Mouse (Mus musculus): Measurements from ENCODE around the gene Hnrnpc. TPM values are rescaled to one million over a fixed set of nuclear protein-coding genes. Genes with fewer than 3 reads are reported as not detected.

Hnrnpc gene
- polyA plus RNA-seq, 1 experiment = 254 TPM

DNA sequence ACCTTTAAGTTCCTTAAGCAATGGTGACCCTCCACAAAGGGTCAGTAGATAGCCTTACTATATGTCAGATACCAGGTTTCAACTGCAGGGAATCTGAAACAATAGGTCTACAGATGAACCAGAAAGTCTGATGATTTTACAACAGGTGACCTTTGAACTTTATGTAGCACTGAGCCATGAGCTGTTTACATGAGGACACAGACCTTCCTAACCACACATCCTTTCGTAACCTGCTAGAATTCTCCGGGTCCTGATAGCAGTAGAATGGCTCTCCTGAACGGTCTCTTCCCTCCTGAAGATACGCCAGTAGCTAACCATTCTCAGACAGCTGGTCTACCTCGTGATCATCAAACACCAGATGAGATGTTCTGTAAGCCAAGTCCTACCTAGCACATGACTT lies 64.5 kb downstream of the Hnrnpc start:
- DNase-seq = no peak
- Histone ChIP-seq H3K4me1 (ENCODE audit: control insufficient read depth, insufficient read depth, low read length) (no peaks in the 10 kb centered on the region), H3K27me3 (ENCODE audit: control insufficient read depth, insufficient read depth, low read length) (no peaks in the 10 kb centered on the region; the same call in 1 of the 2 replicates), H3K27ac (ENCODE audit: insufficient read depth, low read length) (no peak overlapping the region), H3K4me3 (replicated peaks; ENCODE audit: insufficient read depth, low read depth, low read length) (no peak overlapping the region)
- 85% methylated on average over 5 of the region's 5 CpGs for WGBS
- TF ChIP-seq CTCF (IDR thresholded peaks at IDR 0.05; ENCODE audit: borderline replicate concordance, insufficient read depth, low read depth, low read length) = no peak
- TF ChIP-seq POLR2A (IDR thresholded peaks at IDR 0.05; ENCODE audit: borderline replicate concordance, insufficient read depth, low read length) = no peak

DNA sequence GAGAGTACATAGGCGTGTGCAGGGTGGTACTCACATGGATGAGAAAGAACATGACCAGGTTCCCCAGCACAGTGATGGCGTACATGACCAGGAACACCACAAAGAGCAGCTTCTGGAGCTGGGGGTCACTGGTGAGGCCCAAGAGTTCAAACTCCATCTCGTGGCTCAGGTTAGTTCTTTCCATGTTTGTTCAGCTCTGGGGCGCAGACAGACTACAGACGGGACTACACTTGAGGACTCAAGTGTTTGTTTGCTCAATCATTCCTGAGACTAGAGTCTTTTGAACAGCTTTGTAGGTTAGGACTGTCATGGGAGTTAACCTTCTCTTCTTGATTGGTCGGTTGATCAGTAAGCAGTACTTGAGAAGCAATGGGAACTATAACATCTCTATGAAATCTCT lies 67.9 kb downstream of the Hnrnpc start:
- Histone ChIP-seq H3K4me1 (ENCODE audit: control insufficient read depth, insufficient read depth, low read length) (no peaks in the 10 kb centered on the region), H3K4me3 (replicated peaks; ENCODE audit: insufficient read depth, low read depth, low read length) (no peak overlapping the region), H3K27me3 (ENCODE audit: control insufficient read depth, insufficient read depth, low read length) (no peaks in the 10 kb centered on the region; the same call in 1 of the 2 replicates), H3K27ac (ENCODE audit: insufficient read depth, low read length) (no peak overlapping the region)
- TF ChIP-seq POLR2A (IDR thresholded peaks at IDR 0.05; ENCODE audit: borderline replicate concordance, insufficient read depth, low read length) (no peak), CTCF (IDR thresholded peaks at IDR 0.05; ENCODE audit: borderline replicate concordance, insufficient read depth, low read depth, low read length) (no peak)
- no peak for DNase-seq
- WGBS = 91% methylated on average over 6 of the region's 6 CpGs

DNA sequence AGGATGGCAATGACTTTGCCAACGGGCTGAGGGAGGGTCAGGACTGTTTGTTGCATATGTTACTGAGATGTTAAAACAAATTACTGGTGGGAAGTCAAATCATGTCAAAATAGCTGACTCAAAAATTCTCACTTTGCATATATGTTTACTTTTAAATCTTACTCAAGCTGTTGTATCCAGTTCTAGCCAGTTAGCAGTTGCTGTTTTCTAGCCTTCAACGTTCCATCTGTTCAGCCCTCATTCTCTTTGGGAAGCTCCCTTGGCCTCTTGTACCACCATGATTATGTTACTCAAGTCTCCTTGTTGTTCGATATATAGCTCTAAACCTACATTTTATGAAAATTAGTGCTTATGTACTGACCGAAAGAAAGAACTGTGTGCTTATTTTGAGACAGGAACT lies 77.5 kb downstream of the Hnrnpc start:
- TF ChIP-seq CTCF (IDR thresholded peaks at IDR 0.05; ENCODE audit: borderline replicate concordance, insufficient read depth, low read depth, low read length) (no peak), POLR2A (IDR thresholded peaks at IDR 0.05; ENCODE audit: borderline replicate concordance, insufficient read depth, low read length) (no peak)
- DNase-seq = no peak
- no peak overlapping the region for H3K4me3 ChIP-seq (replicated peaks; ENCODE audit: insufficient read depth, low read depth, low read length)
- peaks cover 13% of the 10 kb centered on the region; the same call in 1 of the 2 replicates for H3K4me1 ChIP-seq (ENCODE audit: control insufficient read depth, insufficient read depth, low read length)
- H3K27ac ChIP-seq (ENCODE audit: insufficient read depth, low read length) = no peak overlapping the region
- WGBS = 89% methylated on average over 4 of the region's 4 CpGs
- H3K27me3 ChIP-seq (ENCODE audit: control insufficient read depth, insufficient read depth, low read length) = no peaks in the 10 kb centered on the region

DNA sequence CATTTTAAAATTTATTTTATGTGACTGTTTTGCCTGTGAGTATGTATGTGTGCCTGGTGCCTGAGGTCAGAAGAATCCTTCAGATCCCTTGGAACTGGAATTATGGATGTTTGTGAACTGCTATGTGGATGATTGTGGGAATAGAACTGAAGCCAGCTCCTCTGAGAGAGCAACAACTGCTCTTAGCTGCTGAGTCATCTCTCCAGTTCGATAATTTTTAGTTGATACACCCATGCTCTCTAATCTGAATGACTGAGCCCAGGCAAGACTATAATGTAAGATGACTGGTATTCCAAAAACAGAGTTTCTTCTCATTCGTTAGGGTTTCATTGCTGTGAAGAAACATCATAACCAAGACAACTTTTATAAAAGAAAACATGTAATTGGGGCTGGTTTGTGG lies 79.7 kb downstream of the Hnrnpc start:
- Histone ChIP-seq H3K27ac (ENCODE audit: insufficient read depth, low read length) (no peak overlapping the region), H3K4me3 (replicated peaks; ENCODE audit: insufficient read depth, low read depth, low read length) (no peak overlapping the region), H3K4me1 (ENCODE audit: control insufficient read depth, insufficient read depth, low read length) (peaks cover 16% of the 10 kb centered on the region; the same call in 1 of the 2 replicates), H3K27me3 (ENCODE audit: control insufficient read depth, insufficient read depth, low read length) (no peaks in the 10 kb centered on the region)
- 73% methylated on average over 2 of the region's 2 CpGs for WGBS
- no peak for DNase-seq
- TF ChIP-seq POLR2A (IDR thresholded peaks at IDR 0.05; ENCODE audit: borderline replicate concordance, insufficient read depth, low read length) = no peak
- TF ChIP-seq CTCF (IDR thresholded peaks at IDR 0.05; ENCODE audit: borderline replicate concordance, insufficient read depth, low read depth, low read length) = no peak

Other genes with a start within 250 kb of the Hnrnpc start
- 52.5 and 55.4 TPM in 2 replicates for gene Mettl17, start 219.2 kb downstream of the Hnrnpc start, polyA plus RNA-seq (2012; rRNA removed)
- 13.8 and 15.0 TPM in 2 replicates for gene Slc39a2, start 211.1 kb downstream of the Hnrnpc start, polyA plus RNA-seq (2012; rRNA removed)
- 997 and 1,033 TPM in 2 replicates for gene Ndrg2, start 189.9 kb downstream of the Hnrnpc start, polyA plus RNA-seq (2012; rRNA removed)
- not detected in 2 replicates for gene Tppp2, start 185.6 kb downstream of the Hnrnpc start, polyA plus RNA-seq (2012; rRNA removed)
- 0.10 TPM in 1 of 2 replicates, not detected in the other for gene Rnase13, start 181.3 kb downstream of the Hnrnpc start, polyA plus RNA-seq (2012; rRNA removed)
- 44.1 and 48.0 TPM in 2 replicates for gene Arhgef40, start 119.3 kb downstream of the Hnrnpc start, polyA plus RNA-seq (2012; rRNA removed)
- gene Tmem253, start 88.4 kb downstream of the Hnrnpc start, polyA plus RNA-seq (2012; rRNA removed) = 2.0 and 2.4 TPM in 2 replicates
- gene Zfp219, start 83.3 kb downstream of the Hnrnpc start, polyA plus RNA-seq (2012; rRNA removed) = 184 and 188 TPM in 2 replicates
- gene Olfr221, start 61.6 kb downstream of the Hnrnpc start, polyA plus RNA-seq (2012; rRNA removed) = 0.03 and 0.10 TPM in 2 replicates
- gene Rpgrip1, start 6.7 kb upstream of the Hnrnpc start, polyA plus RNA-seq (2012; rRNA removed) = 1.1 and 1.2 TPM in 2 replicates
- 32.2 and 33.9 TPM in 2 replicates for gene Supt16, start 93.4 kb upstream of the Hnrnpc start, polyA plus RNA-seq (2012; rRNA removed)
- gene Chd8, start 153.8 kb upstream of the Hnrnpc start, polyA plus RNA-seq (2012; rRNA removed) = 66.8 and 67.6 TPM in 2 replicates
- gene Tox4, start 175.1 kb upstream of the Hnrnpc start, polyA plus RNA-seq (2012; rRNA removed) = 40.2 and 45.2 TPM in 2 replicates
- gene Rab2b, start 175.5 kb upstream of the Hnrnpc start, polyA plus RNA-seq (2012; rRNA removed) = 37.0 and 37.7 TPM in 2 replicates
- gene Mettl3, start 201.1 kb upstream of the Hnrnpc start, polyA plus RNA-seq (2012; rRNA removed) = 36.4 and 40.6 TPM in 2 replicates
- gene Sall2, start 224.7 kb upstream of the Hnrnpc start, polyA plus RNA-seq (2012; rRNA removed) = 60.0 TPM in 2 replicates